Mouse (Mus musculus) G1E-ER4 (cell line): Measurements from ENCODE around the gene Krtap19-9b. TPM values are rescaled to one million over a fixed set of nuclear protein-coding genes. Genes with fewer than 3 reads are reported as not detected.

Source experiments
- GATA1 ChIP-seq: IDR thresholded peaks from one replicate; pipeline ENCODE4 v1.8.0; 2012; ENCODE audit warnings: low read length, inconsistent platforms
- polyA plus RNA-seq: library from polyadenylated mRNA; stranded (reverse); fragments of >175 nt; gene quantifications from 2 replicates; pipeline ENCODE4 v1.2.3, GENCODE M21; 2012

Gene Krtap19-9b
- not detected in 2 replicates for polyA plus RNA-seq

- TF ChIP-seq GATA1, result no peak
These were observed at the start of gene Krtap19-9b for GRCm38 (mm10) chr16:88932165-88932564. TSS of gene Krtap19-9b (minus strand) at chr16:88932265.

GRCm38 (mm10) chr16:88962773-88963172 lies 30.7 kb upstream of the Krtap19-9b start, which contains the start of gene Krtap16-3:
TSS of gene Krtap16-3 (minus strand) at chr16:88962873.
- TF ChIP-seq GATA1, result no peak

GRCm38 (mm10) chr16:88941106-88941505 lies 9.0 kb upstream of the Krtap19-9b start:
- TF ChIP-seq GATA1, result no peak

- TF ChIP-seq GATA1, result no peak
These were observed 6.2 kb upstream of the Krtap19-9b start for GRCm38 (mm10) chr16:88938252-88938651.

- no peak for TF ChIP-seq GATA1
These were observed 35.7 kb downstream of the Krtap19-9b start, which contains the start of gene Krtap19-5 for GRCm38 (mm10) chr16:88896357-88896756. TSS of gene Krtap19-5 (minus strand) at chr16:88896457.

GRCm38 (mm10) chr16:88886870-88887269 lies 45.2 kb downstream of the Krtap19-9b start:
- TF ChIP-seq GATA1, result no peak

GRCm38 (mm10) chr16:88884989-88885388 lies 47.1 kb downstream of the Krtap19-9b start, which contains the start of gene Krtap19-4:
TSS of gene Krtap19-4 (minus strand) at chr16:88885089.
- no peak for TF ChIP-seq GATA1

Other genes starting within 250 kb of the Krtap19-9b start
- gene 2310061N02Rik, start 224.3 kb downstream of the Krtap19-9b start, polyA plus RNA-seq, result not detected in 2 replicates
- gene Krtap13-1, start 203.4 kb downstream of the Krtap19-9b start, polyA plus RNA-seq, result not detected in 2 replicates
- gene Krtap13, start 180.6 kb downstream of the Krtap19-9b start, polyA plus RNA-seq, result not detected in 2 replicates
- gene 2310034C09Rik, start 173.4 kb downstream of the Krtap19-9b start, polyA plus RNA-seq, result not detected in 2 replicates
- gene 2310057N15Rik, start 158.1 kb downstream of the Krtap19-9b start, polyA plus RNA-seq, result not detected in 2 replicates
- not detected in 2 replicates for gene Gm5965, start 154.4 kb downstream of the Krtap19-9b start, polyA plus RNA-seq
- gene Gm20741, start 120.0 kb downstream of the Krtap19-9b start, polyA plus RNA-seq, result not detected in 2 replicates
- not detected in 2 replicates for gene Krtap15, start 112.0 kb downstream of the Krtap19-9b start, polyA plus RNA-seq
- not detected in 2 replicates for gene Krtap14, start 106.1 kb downstream of the Krtap19-9b start, polyA plus RNA-seq
- not detected in 2 replicates for gene Krtap19-1, start 62.9 kb downstream of the Krtap19-9b start, polyA plus RNA-seq
- not detected in 2 replicates for gene Krtap19-2, start 58.0 kb downstream of the Krtap19-9b start, polyA plus RNA-seq
- gene Krtap19-3, start 54.2 kb downstream of the Krtap19-9b start, polyA plus RNA-seq, result not detected in 2 replicates
- not detected in 2 replicates for gene Krtap19-4, start 47.2 kb downstream of the Krtap19-9b start, polyA plus RNA-seq
- not detected in 2 replicates for gene Krtap19-5, start 35.8 kb downstream of the Krtap19-9b start, polyA plus RNA-seq
- gene Krtap16-3, start 30.6 kb upstream of the Krtap19-9b start, polyA plus RNA-seq, result not detected in 2 replicates
- gene Krtap22-2, start 78.5 kb upstream of the Krtap19-9b start, polyA plus RNA-seq, result not detected in 2 replicates
- gene Gm10229, start 83.0 kb upstream of the Krtap19-9b start, polyA plus RNA-seq, result not detected in 2 replicates
- not detected in 2 replicates for gene Krtap6-1, start 99.4 kb upstream of the Krtap19-9b start, polyA plus RNA-seq
- gene Gm10228, start 109.2 kb upstream of the Krtap19-9b start, polyA plus RNA-seq, result not detected in 2 replicates
- not detected in 2 replicates for gene Krtap6-5, start 115.6 kb upstream of the Krtap19-9b start, polyA plus RNA-seq
- not detected in 2 replicates for gene 1110025L11Rik, start 131.7 kb upstream of the Krtap19-9b start, polyA plus RNA-seq
- gene Krtap6-3, start 151.8 kb upstream of the Krtap19-9b start, polyA plus RNA-seq, result not detected in 2 replicates
- gene Gm6358, start 208.6 kb upstream of the Krtap19-9b start, polyA plus RNA-seq, result not detected in 2 replicates
- not detected in 2 replicates for gene Gm10061, start 218.8 kb upstream of the Krtap19-9b start, polyA plus RNA-seq
- gene Gm9789, start 225.7 kb upstream of the Krtap19-9b start, polyA plus RNA-seq, result not detected in 2 replicates
- gene Gm7735, start 237.2 kb upstream of the Krtap19-9b start, polyA plus RNA-seq, result not detected in 2 replicates
- gene 1110057P08Rik, start 242.5 kb upstream of the Krtap19-9b start, polyA plus RNA-seq, result not detected in 2 replicates